Mouse (Mus musculus) spleen, adult 2 months (tissue): Measurements from ENCODE around the gene Olfr1293-ps.

Experiments
- CTCF ChIP-seq: fragments of 200-500 bp; IDR thresholded peaks from 2 replicates; pipeline ENCODE4 v1.5.1; 2011; ENCODE audit warnings: mild to moderate bottlenecking, inconsistent platforms; ENCODE audit not compliant: insufficient read depth, insufficient read length, insufficient replicate concordance; ENCODE audit errors: extremely low read depth
- POLR2A ChIP-seq: fragments of 200-500 bp; IDR thresholded peaks from 2 replicates; pipeline ENCODE4 v1.6.1; 2011; ENCODE audit warnings: low read depth, low read length, inconsistent platforms

- TF ChIP-seq POLR2A: no peak
- TF ChIP-seq CTCF: no peak
These were observed 31.3 kb upstream of the Olfr1293-ps start, which contains the start of gene Olfr1290 for GRCm38 (mm10) chr2:111493729-111494128.
